Mouse (Mus musculus): ENCODE measurements around the gene Ifngr1. TPM values are rescaled to one million over a fixed set of nuclear protein-coding genes. Genes with fewer than 3 reads are reported as not detected.
"Not testable (repeated sequence)": the region's sequence is repeated elsewhere in the genome, so short reads cannot be mapped to it uniquely, and the experiment has no call there.

Gene Ifngr1
- polyA plus RNA-seq, 1 experiment from 2014 or later, result 21.6 TPM

GRCm38 (mm10) chr10:19592556-19592955 is 807 bp downstream of the Ifngr1 start:
- 7% methylated on average over 3 of the region's 3 CpGs for WGBS
- Histone ChIP-seq H3K9me3 (no peaks in the 10 kb centered on the region), H3K4me1 (peaks cover 14% of the 10 kb centered on the region), H3K36me3 (replicated peaks) (no peaks in the 10 kb centered on the region), H3K4me2 (peak overlapping the region; percentile 77), H3K27me3 (replicated peaks) (no peaks in the 10 kb centered on the region), H3K27ac (no peak overlapping the region), H3K4me3 (peak overlapping the region; percentile 68), H3K9ac (peak overlapping the region; percentile 75)
- ATAC-seq (replicated peaks), result no peak

- no peaks in the 10 kb centered on the region for H3K36me3 ChIP-seq (replicated peaks)
- WGBS, result 85% methylated on average over 3 of the region's 3 CpGs
These were observed 1.5 kb downstream of the Ifngr1 start for GRCm38 (mm10) chr10:19593296-19593695.

GRCm38 (mm10) chr10:19594201-19594905 is 2.6 kb downstream of the Ifngr1 start:
- H3K4me1 ChIP-seq, result peaks cover 14% of the 10 kb centered on the region
- H3K9me3 ChIP-seq, result no peaks in the 10 kb centered on the region
- ATAC-seq (replicated peaks), result no peak
- H3K4me2 ChIP-seq, result no peak overlapping the region
- 83% methylated on average over 3 of the region's 3 CpGs for whole genome bisulfite sequencing
- no peaks in the 10 kb centered on the region for H3K36me3 ChIP-seq (replicated peaks)
- H3K9ac ChIP-seq, result no peak overlapping the region
- no peak overlapping the region for H3K27ac ChIP-seq
- no peaks in the 10 kb centered on the region for H3K27me3 ChIP-seq (replicated peaks)
- no peak overlapping the region for H3K4me3 ChIP-seq

More at GRCm38 (mm10) chr10:19593296-19593695, 1.5 kb downstream of the Ifngr1 start:
- no peak for ATAC-seq (replicated peaks)
- Histone ChIP-seq H3K9ac (no peak overlapping the region), H3K27me3 (replicated peaks) (no peaks in the 10 kb centered on the region), H3K27ac (no peak overlapping the region), H3K9me3 (no peaks in the 10 kb centered on the region), H3K4me2 (peak overlapping the region; percentile 77; the same call in 1 of the 2 replicates), H3K4me1 (peaks cover 14% of the 10 kb centered on the region), H3K4me3 (no peak overlapping the region)

GRCm38 (mm10) chr10:19596866-19597265 is 5.1 kb downstream of the Ifngr1 start:
- Histone ChIP-seq H3K9me3 (no peaks in the 10 kb centered on the region), H3K36me3 (replicated peaks) (0 out of 2 replicates have a peak, but pooled peaks cover 4% of the 10 kb centered on the region), H3K4me2 (no peak overlapping the region), H3K27ac (no peak overlapping the region), H3K4me1 (peaks cover 11% of the 10 kb centered on the region), H3K9ac (no peak overlapping the region), H3K27me3 (replicated peaks) (no peaks in the 10 kb centered on the region), H3K4me3 (no peak overlapping the region)
- ATAC-seq (replicated peaks), result no peak
- WGBS, result 91% methylated on average over 4 of the region's 4 CpGs

- ATAC-seq (replicated peaks), result no peak
- 0 out of 2 replicates have a peak, but pooled peaks cover 4% of the 10 kb centered on the region for H3K36me3 ChIP-seq (replicated peaks)
- whole genome bisulfite sequencing, result 89% methylated on average over 11 of the region's 11 CpGs
- H3K4me3 ChIP-seq, result no peak overlapping the region
- no peak overlapping the region for H3K27ac ChIP-seq
- no peaks in the 10 kb centered on the region for H3K9me3 ChIP-seq
- no peaks in the 10 kb centered on the region for H3K27me3 ChIP-seq (replicated peaks)
- H3K4me2 ChIP-seq, result no peak overlapping the region
- peaks cover 4% of the 10 kb centered on the region; the same call in 1 of the 2 replicates for H3K4me1 ChIP-seq
- H3K9ac ChIP-seq, result no peak overlapping the region
These were observed 6.3 kb downstream of the Ifngr1 start for GRCm38 (mm10) chr10:19598091-19598490.

GRCm38 (mm10) chr10:19599331-19600092 is 7.8 kb downstream of the Ifngr1 start:
- 60% methylated on average over 6 of the region's 6 CpGs for WGBS
- H3K9ac ChIP-seq, result no peak overlapping the region
- 0 out of 2 replicates have a peak, but pooled peaks cover 4% of the 10 kb centered on the region for H3K36me3 ChIP-seq (replicated peaks)
- H3K4me3 ChIP-seq, result no peak overlapping the region
- H3K27me3 ChIP-seq (replicated peaks), result no peaks in the 10 kb centered on the region
- ATAC-seq (replicated peaks), result 0 out of 2 replicates have a peak, but pooled peaks have one; percentile 33
- no peak overlapping the region for H3K27ac ChIP-seq
- no peak overlapping the region for H3K4me2 ChIP-seq
- no peaks in the 10 kb centered on the region for H3K9me3 ChIP-seq
- H3K4me1 ChIP-seq, result no peaks in the 10 kb centered on the region

GRCm38 (mm10) chr10:19600093-19600420 is 8.3 kb downstream of the Ifngr1 start:
- H3K4me1 ChIP-seq, result no peaks in the 10 kb centered on the region
- no peak overlapping the region for H3K27ac ChIP-seq
- WGBS, result 64% methylated on average over 3 of the region's 3 CpGs
- H3K9me3 ChIP-seq, result no peaks in the 10 kb centered on the region
- ATAC-seq (replicated peaks), result no peak
- H3K9ac ChIP-seq, result no peak overlapping the region
- H3K27me3 ChIP-seq (replicated peaks), result no peaks in the 10 kb centered on the region
- H3K4me3 ChIP-seq, result no peak overlapping the region
- 0 out of 2 replicates have a peak, but pooled peaks cover 4% of the 10 kb centered on the region for H3K36me3 ChIP-seq (replicated peaks)
- H3K4me2 ChIP-seq, result no peak overlapping the region

GRCm38 (mm10) chr10:19601502-19601901 is 9.8 kb downstream of the Ifngr1 start:
- not testable (repeated sequence) for H3K4me1 ChIP-seq; H3K9ac ChIP-seq; H3K9me3 ChIP-seq; ATAC-seq (replicated peaks); H3K27ac ChIP-seq; H3K4me3 ChIP-seq; H3K27me3 ChIP-seq (replicated peaks); H3K36me3 ChIP-seq (replicated peaks); H3K4me2 ChIP-seq
- 16% methylated on average over 1 of the region's 1 CpGs for WGBS

- ATAC-seq (replicated peaks), result no peak
These were observed 11.5 kb downstream of the Ifngr1 start for GRCm38 (mm10) chr10:19603231-19603630.

GRCm38 (mm10) chr10:19609125-19609524 is 17.4 kb downstream of the Ifngr1 start:
- Histone ChIP-seq H3K4me2 (no peak overlapping the region), H3K36me3 (replicated peaks) (no peaks in the 10 kb centered on the region), H3K4me1 (no peaks in the 10 kb centered on the region), H3K27me3 (replicated peaks) (no peaks in the 10 kb centered on the region), H3K9ac (no peak overlapping the region), H3K27ac (no peak overlapping the region), H3K4me3 (no peak overlapping the region), H3K9me3 (no peaks in the 10 kb centered on the region)
- 37% methylated on average over 14 of the region's 14 CpGs for WGBS
- ATAC-seq (replicated peaks), result no peak

More at GRCm38 (mm10) chr10:19603231-19603630, 11.5 kb downstream of the Ifngr1 start:
- 92% methylated on average over 6 of the region's 6 CpGs for WGBS
- H3K4me3 ChIP-seq, result no peak overlapping the region
- no peak overlapping the region for H3K27ac ChIP-seq
- H3K4me2 ChIP-seq, result no peak overlapping the region
- no peaks in the 10 kb centered on the region for H3K4me1 ChIP-seq
- no peaks in the 10 kb centered on the region for H3K27me3 ChIP-seq (replicated peaks)
- no peaks in the 10 kb centered on the region for H3K9me3 ChIP-seq
- no peak overlapping the region for H3K9ac ChIP-seq
- 0 out of 2 replicates have a peak, but pooled peaks cover 4% of the 10 kb centered on the region for H3K36me3 ChIP-seq (replicated peaks)

- no peaks in the 10 kb centered on the region for H3K4me1 ChIP-seq
- H3K36me3 ChIP-seq (replicated peaks), result no peaks in the 10 kb centered on the region
- H3K27me3 ChIP-seq (replicated peaks), result no peaks in the 10 kb centered on the region
- no peaks in the 10 kb centered on the region for H3K9me3 ChIP-seq
- H3K27ac ChIP-seq, result no peak overlapping the region
- ATAC-seq (replicated peaks), result no peak
- H3K4me3 ChIP-seq, result no peak overlapping the region
- H3K9ac ChIP-seq, result no peak overlapping the region
- WGBS, result 64% methylated on average over 2 of the region's 2 CpGs
- H3K4me2 ChIP-seq, result no peak overlapping the region
These were observed 19.9 kb downstream of the Ifngr1 start for GRCm38 (mm10) chr10:19611616-19612015.

GRCm38 (mm10) chr10:19613111-19613753 is 21.5 kb downstream of the Ifngr1 start:
- 68% methylated on average over 7 of the region's 7 CpGs for WGBS
- no peak overlapping the region for H3K4me3 ChIP-seq
- no peaks in the 10 kb centered on the region for H3K4me1 ChIP-seq
- no peaks in the 10 kb centered on the region for H3K36me3 ChIP-seq (replicated peaks)
- no peak overlapping the region for H3K9ac ChIP-seq
- H3K27ac ChIP-seq, result no peak overlapping the region
- ATAC-seq (replicated peaks), result no peak
- no peaks in the 10 kb centered on the region for H3K9me3 ChIP-seq
- no peak overlapping the region for H3K4me2 ChIP-seq
- H3K27me3 ChIP-seq (replicated peaks), result no peaks in the 10 kb centered on the region

All from midbrain, embryonic 15.5 days (tissue).